Mouse (Mus musculus): Measurements from ENCODE around the gene Mgarp. TPM values are rescaled to one million over a fixed set of nuclear protein-coding genes. Genes with fewer than 3 reads are reported as not detected.
"Not testable (repeated sequence)": the region's sequence is repeated elsewhere in the genome, so short reads cannot be mapped to it uniquely, and the experiment has no call there.

The Mgarp gene
- total and polyA plus RNA-seq, 3 experiments = 6.6 to 20.3 (median 14.4) TPM

GRCm38 (mm10) chr3:51350806-51351205 is 45.7 kb downstream of the Mgarp start:
- Histone ChIP-seq H3K4me3 (ENCODE audit: low read depth, low read length) (no peak overlapping the region), H3K36me3 (replicated peaks) (no peaks in the 10 kb centered on the region), H3K4me1 (ENCODE audit: insufficient read depth, low read depth, low read length) (peaks cover 31% of the 10 kb centered on the region), H3K27me3 (ENCODE audit: insufficient read depth, low read length) (no peaks in the 10 kb centered on the region), H3K9me3 (replicated peaks) (no peaks in the 10 kb centered on the region)
- no peak for ATAC-seq (ENCODE audit: extremely low read depth, insufficient number of reproducible peaks, low FRiP score, poor library complexity, severe bottlenecking)
- DNase-seq (ENCODE audit: low spot score) = no peak
- TF ChIP-seq CTCF (IDR thresholded peaks at IDR 0.05; ENCODE audit: low read depth, low read length) = no peak

GRCm38 (mm10) chr3:51348646-51349238 is 47.8 kb downstream of the Mgarp start:
- peaks cover 28% of the 10 kb centered on the region for H3K4me1 ChIP-seq (ENCODE audit: insufficient read depth, low read depth, low read length)

DNA sequence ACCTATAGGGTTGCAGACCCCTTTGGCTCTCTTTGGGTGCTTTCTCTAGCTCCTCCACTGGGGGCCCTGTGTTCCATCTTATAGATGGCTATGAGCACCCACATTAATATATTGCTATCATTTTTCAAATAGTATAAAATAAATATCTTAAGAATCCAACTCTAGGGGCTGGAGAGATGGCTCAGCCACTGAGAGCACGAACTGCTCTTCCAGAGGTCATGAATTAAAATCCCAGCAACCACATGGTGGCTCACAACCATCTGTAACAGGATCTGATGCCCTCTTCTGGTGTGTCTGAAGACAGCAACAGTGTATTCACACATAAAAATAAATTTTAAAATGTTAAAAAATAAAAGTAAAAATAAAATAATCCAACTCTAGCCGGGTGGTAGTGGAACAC is 51.5 kb downstream of the Mgarp start:
- H3K4me3 ChIP-seq (ENCODE audit: low read depth, low read length); H3K36me3 ChIP-seq (replicated peaks); DNase-seq (ENCODE audit: low spot score); H3K27me3 ChIP-seq (ENCODE audit: insufficient read depth, low read length); ATAC-seq (ENCODE audit: extremely low read depth, insufficient number of reproducible peaks, low FRiP score, poor library complexity, severe bottlenecking); H3K9me3 ChIP-seq (replicated peaks): not testable (repeated sequence)
- H3K4me1 ChIP-seq (ENCODE audit: insufficient read depth, low read depth, low read length) = peaks cover 26% of the 10 kb centered on the region

More at GRCm38 (mm10) chr3:51348646-51349238, 47.8 kb downstream of the Mgarp start:
- DNase-seq (ENCODE audit: low spot score) (peak; percentile 45), ATAC-seq (ENCODE audit: extremely low read depth, insufficient number of reproducible peaks, low FRiP score, poor library complexity, severe bottlenecking) (peak; percentile 88)
- Histone ChIP-seq H3K27me3 (ENCODE audit: insufficient read depth, low read length) (no peaks in the 10 kb centered on the region), H3K4me3 (ENCODE audit: low read depth, low read length) (peak overlapping the region; percentile 7; the same call in 1 of the 2 replicates), H3K36me3 (replicated peaks) (no peaks in the 10 kb centered on the region), H3K9me3 (replicated peaks) (0 out of 2 replicates have a peak, but pooled peaks cover under 1% of the 10 kb centered on the region)
- TF ChIP-seq TAL1 (conservative IDR thresholded peaks at IDR 0.05; ENCODE audit: low read depth, low read length) (no peak), CTCF (IDR thresholded peaks at IDR 0.05; ENCODE audit: low read depth, low read length) (no peak), GATA2 (IDR thresholded peaks at IDR 0.05; ENCODE audit: borderline replicate concordance, low read depth, low read length) (no peak), GATA1 (IDR thresholded peaks at IDR 0.05; ENCODE audit: borderline replicate concordance, low read length) (no peak), POLR2AphosphoS5 (IDR thresholded peaks at IDR 0.05; ENCODE audit: insufficient replicate concordance, low read depth, low read length) (no peak)

DNA sequence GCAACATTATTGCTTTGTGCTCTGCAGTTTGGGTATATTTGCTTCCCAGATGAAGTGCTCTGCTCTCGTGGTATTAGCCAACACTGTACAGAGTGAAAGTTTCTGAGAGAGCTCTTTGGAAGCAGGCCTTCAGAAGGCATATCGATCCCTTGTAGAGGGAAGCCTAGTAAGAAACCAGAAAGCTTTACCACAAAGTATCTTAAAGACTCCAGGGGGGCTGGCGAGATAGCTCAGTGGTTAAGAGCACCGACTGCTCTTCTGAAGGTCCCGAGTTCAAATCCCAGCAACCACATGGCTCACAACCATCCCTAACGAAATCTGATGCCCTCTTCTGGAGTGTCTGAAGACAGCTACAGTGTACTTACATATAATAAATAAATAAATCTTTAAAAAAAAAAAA is 52.4 kb downstream of the Mgarp start:
- H3K4me3 ChIP-seq (ENCODE audit: low read depth, low read length); H3K27me3 ChIP-seq (ENCODE audit: insufficient read depth, low read length); H3K36me3 ChIP-seq (replicated peaks); H3K9me3 ChIP-seq (replicated peaks); DNase-seq (ENCODE audit: low spot score); ATAC-seq (ENCODE audit: extremely low read depth, insufficient number of reproducible peaks, low FRiP score, poor library complexity, severe bottlenecking): not testable (repeated sequence)
- peaks cover 24% of the 10 kb centered on the region for H3K4me1 ChIP-seq (ENCODE audit: insufficient read depth, low read depth, low read length)

DNA sequence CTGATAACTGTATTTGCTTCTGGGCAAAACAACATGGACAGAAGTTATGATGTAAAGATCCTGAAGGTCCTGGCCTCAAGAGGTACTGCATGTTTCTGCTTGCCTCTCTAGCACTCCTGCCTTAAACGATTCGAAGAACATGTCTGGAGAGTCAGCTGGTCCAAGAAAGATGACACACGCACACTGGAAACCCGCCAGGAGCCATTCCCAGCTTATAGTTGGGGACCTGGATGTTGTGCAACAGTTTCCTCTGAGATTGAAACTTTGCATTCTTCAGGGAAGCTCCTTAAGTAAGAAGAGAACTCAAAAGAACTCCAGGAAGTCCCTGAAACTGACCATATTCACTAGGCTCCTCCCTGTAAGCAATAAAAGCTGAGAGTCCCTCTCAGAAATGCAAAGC is 53.3 kb downstream of the Mgarp start:
- Histone ChIP-seq H3K4me3 (ENCODE audit: low read depth, low read length) (no peak overlapping the region), H3K4me1 (ENCODE audit: insufficient read depth, low read depth, low read length) (peaks cover 16% of the 10 kb centered on the region), H3K27me3 (ENCODE audit: insufficient read depth, low read length) (no peaks in the 10 kb centered on the region), H3K36me3 (replicated peaks) (no peaks in the 10 kb centered on the region), H3K9me3 (replicated peaks) (peaks cover 4% of the 10 kb centered on the region; the same call in 1 of the 2 replicates)
- DNase-seq (ENCODE audit: low spot score) (no peak), ATAC-seq (ENCODE audit: extremely low read depth, insufficient number of reproducible peaks, low FRiP score, poor library complexity, severe bottlenecking) (no peak)
- TF ChIP-seq POLR2AphosphoS5 (IDR thresholded peaks at IDR 0.05; ENCODE audit: insufficient replicate concordance, low read depth, low read length) = no peak
- TF ChIP-seq GATA1 (IDR thresholded peaks at IDR 0.05; ENCODE audit: borderline replicate concordance, low read length) = no peak
- TF ChIP-seq GATA2 (IDR thresholded peaks at IDR 0.05; ENCODE audit: borderline replicate concordance, low read depth, low read length) = no peak
- no peak for TF ChIP-seq TAL1 (conservative IDR thresholded peaks at IDR 0.05; ENCODE audit: low read depth, low read length)
- TF ChIP-seq CTCF (IDR thresholded peaks at IDR 0.05; ENCODE audit: low read depth, low read length) = no peak

DNA sequence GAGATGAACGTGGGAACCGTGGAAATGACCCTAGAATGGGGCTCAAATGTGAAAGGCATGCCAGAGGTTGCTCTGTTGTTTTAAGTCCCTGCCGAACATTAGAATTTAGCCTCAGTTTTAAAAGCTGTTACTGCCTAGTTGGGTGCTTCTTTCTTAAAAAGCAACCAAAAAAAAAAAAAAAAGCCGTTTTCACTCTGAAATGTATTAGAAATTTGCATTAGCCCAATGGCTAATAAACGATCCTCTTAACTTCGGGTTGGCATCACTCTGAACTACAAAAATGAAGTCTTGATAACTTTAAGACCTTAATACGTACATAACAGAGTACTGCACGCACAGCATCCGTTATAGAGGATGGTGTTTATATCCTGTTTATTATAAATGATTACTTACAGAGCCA is 54.4 kb downstream of the Mgarp start:
- Histone ChIP-seq H3K4me3 (ENCODE audit: low read depth, low read length) (peak overlapping the region; percentile 92), H3K27me3 (ENCODE audit: insufficient read depth, low read length) (no peaks in the 10 kb centered on the region), H3K4me1 (ENCODE audit: insufficient read depth, low read depth, low read length) (peaks cover 21% of the 10 kb centered on the region), H3K36me3 (replicated peaks) (no peaks in the 10 kb centered on the region), H3K9me3 (replicated peaks) (peaks cover 4% of the 10 kb centered on the region; the same call in 1 of the 2 replicates)
- TF ChIP-seq POLR2AphosphoS5 (IDR thresholded peaks at IDR 0.05; ENCODE audit: insufficient replicate concordance, low read depth, low read length) (no peak), GATA1 (IDR thresholded peaks at IDR 0.05; ENCODE audit: borderline replicate concordance, low read length) (no peak), CTCF (IDR thresholded peaks at IDR 0.05; ENCODE audit: low read depth, low read length) (no peak), GATA2 (IDR thresholded peaks at IDR 0.05; ENCODE audit: borderline replicate concordance, low read depth, low read length) (no peak), TAL1 (conservative IDR thresholded peaks at IDR 0.05; ENCODE audit: low read depth, low read length) (no peak)
- no peak for DNase-seq (ENCODE audit: low spot score)
- no peak for ATAC-seq (ENCODE audit: extremely low read depth, insufficient number of reproducible peaks, low FRiP score, poor library complexity, severe bottlenecking)

Data from G1E (cell line).